Mouse (Mus musculus): Measurements from ENCODE around the gene Rab11a. TPM values are rescaled to one million over a fixed set of nuclear protein-coding genes. Genes with fewer than 3 reads are reported as not detected.
"Not testable (repeated sequence)": the region's sequence is repeated elsewhere in the genome, so short reads cannot be mapped to it uniquely, and the experiment has no call there.

Rab11a gene
- polyA plus RNA-seq, 1 experiment from 2014 or later: 415 TPM

DNA sequence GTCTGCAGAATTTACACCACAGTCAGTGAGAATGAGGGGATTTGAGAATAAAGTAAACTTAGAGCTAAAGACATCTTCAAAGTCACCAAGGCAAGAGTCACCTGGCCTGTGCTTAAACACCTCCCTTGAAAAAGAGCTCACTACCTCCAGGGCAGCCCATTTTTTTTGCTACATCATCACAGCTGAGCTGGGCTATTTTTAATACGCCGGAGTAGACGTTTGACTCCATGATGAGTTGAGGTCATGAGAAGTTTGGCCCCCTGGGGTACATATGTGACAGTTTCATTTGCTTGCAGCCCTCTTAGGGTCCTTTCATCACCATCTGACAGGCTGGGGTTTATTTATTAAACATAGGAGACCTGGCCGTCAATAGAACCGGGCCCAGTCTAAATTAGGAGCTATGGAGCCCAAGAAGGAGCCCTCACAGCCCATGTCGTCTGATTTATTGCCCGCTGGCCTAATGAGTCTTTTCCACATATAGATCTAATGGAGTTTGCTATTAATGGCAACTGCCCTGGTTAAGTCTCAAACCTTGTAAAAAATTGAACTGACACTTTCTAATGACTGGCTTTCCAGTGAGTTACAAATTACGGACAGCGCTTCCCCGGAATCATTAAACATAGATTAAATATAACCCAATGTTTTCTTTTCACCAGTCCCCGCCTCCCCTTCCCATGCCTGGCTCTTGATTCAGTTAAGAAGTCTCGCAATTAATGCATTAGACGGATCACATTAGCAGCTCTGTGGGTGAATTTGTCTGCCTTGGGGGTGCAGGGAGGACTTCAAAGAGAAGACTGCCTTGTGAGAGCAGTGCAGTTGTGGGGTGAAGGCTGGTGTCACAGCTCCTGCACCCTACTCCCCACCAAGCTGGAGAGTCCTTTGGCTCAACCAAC lies 50.2 kb downstream of the Rab11a start:
- ATAC-seq (ENCODE audit: low read depth): no peak
- Histone ChIP-seq H3K9ac (no peak overlapping the region), H3K27me3 (no peaks in the 10 kb centered on the region), H3K4me1 (replicated peaks) (peaks cover 26% of the 10 kb centered on the region), H3K36me3 (no peaks in the 10 kb centered on the region), H3K4me3 (no peak overlapping the region), H3K27ac (replicated peaks) (no peak overlapping the region), H3K4me2 (no peak overlapping the region), H3K9me3 (no peaks in the 10 kb centered on the region)
- 41% methylated on average over 13 of the region's 13 CpGs for WGBS

DNA sequence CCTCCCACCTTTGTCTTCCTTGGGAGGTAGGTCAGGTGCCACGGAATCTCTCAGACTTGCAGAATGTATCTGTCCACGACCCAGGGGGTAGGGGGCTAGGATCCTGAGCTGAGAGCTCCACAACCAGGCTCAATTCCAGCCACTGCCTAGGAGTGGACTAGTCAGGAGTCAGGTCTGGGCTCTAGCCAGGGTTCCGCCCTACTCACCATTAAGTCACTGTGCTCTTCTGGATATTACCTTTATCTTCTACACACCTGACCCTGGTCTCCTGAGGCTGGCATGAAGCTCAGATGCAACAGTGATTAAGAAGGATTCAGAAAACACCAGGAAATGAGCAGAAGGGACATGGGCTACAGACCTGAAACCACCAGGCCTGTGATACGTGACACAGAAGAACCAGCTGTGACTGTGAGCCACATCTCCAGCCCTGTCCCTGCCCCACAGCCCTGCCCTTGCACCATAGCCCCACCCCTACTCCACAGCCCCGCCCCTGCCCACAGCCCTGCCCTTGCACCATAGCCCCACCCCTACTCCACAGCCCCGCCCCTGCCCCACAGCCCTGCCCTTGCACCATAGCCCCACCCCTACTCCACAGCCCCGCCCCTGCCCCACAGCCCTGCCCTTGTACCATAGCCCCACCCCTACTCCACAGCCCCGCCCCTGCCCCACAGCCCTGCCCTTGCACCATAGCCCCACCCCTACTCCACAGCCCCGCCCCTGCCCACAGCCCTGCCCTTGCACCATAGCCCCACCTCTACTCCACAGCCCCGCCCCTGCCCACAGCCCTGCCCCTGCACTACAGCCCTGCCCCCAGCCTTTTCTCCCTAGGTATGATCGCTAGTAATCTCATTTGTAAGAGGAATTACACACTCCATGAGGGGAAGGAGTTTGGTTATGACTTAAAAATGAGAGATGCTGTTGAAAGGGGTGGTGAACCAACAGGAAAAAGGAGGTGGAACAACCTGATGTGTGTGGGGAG lies 65.9 kb downstream of the Rab11a start:
- H3K36me3 ChIP-seq; H3K27ac ChIP-seq (replicated peaks): not testable (repeated sequence)
- WGBS: 34% methylated on average over 8 of the region's 11 CpGs

DNA sequence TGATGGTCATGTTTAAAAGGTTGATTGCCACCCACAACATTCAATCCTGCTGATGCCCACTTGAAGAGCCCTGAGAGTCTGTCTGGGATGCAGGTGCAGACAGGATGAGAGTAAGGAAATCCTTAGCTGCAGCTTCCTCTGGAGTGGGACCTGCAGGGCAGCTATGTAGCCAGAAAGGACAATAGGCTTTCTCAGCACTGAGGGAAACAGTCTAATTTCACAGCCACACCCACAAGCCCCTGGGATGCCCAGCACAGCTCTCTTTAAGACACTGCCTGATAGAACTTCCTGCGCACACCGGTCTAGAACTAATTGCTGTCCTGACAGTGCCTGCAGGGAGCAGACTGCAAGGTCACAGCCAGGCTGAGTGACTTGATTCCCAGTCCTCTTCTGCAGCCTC lies 69.6 kb downstream of the Rab11a start:
- Histone ChIP-seq H3K4me2 (no peak overlapping the region), H3K4me1 (replicated peaks) (peaks cover 54% of the 10 kb centered on the region), H3K9ac (no peak overlapping the region), H3K4me3 (no peak overlapping the region), H3K27ac (replicated peaks) (peak overlapping the region; percentile 62; the same call in 1 of the 2 replicates), H3K27me3 (0 out of 2 replicates have a peak, but pooled peaks cover 9% of the 10 kb centered on the region), H3K9me3 (no peaks in the 10 kb centered on the region), H3K36me3 (no peaks in the 10 kb centered on the region)
- WGBS: 27% methylated on average over 2 of the region's 2 CpGs
- no peak for ATAC-seq (ENCODE audit: low read depth)

More for the DNA sequence above, 65.9 kb downstream of the Rab11a start:
- not testable (repeated sequence) for H3K27me3 ChIP-seq; H3K4me3 ChIP-seq; H3K4me2 ChIP-seq; H3K9me3 ChIP-seq; ATAC-seq (ENCODE audit: low read depth); H3K9ac ChIP-seq
- peaks cover 28% of the 10 kb centered on the region for H3K4me1 ChIP-seq (replicated peaks)

DNA sequence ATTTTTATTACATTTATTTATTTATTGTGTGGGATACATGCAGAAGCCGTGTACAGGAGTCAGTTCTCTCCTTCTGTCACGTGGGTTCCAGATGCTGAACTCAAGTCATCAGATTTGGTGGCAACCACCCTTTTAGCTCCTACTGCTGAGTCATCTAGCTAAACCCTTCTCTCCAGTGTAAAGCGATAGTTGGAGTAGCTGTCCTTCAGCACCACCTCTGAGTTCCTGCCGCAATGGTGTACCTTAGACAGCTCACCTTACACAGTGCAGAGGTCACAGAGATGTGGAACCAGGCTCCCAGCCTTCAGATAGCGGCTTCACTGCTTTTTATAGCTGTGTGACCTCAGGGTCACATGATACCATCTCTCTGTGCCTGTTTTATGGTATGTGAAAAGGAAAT lies 70.0 kb downstream of the Rab11a start:
- 0 out of 2 replicates have a peak overlapping the region, but pooled peaks have one; percentile 62 for H3K27ac ChIP-seq (replicated peaks)
- H3K4me2 ChIP-seq: no peak overlapping the region
- no peak for ATAC-seq (ENCODE audit: low read depth)
- no peaks in the 10 kb centered on the region for H3K36me3 ChIP-seq
- peaks cover 54% of the 10 kb centered on the region for H3K4me1 ChIP-seq (replicated peaks)
- 0 out of 2 replicates have a peak, but pooled peaks cover 9% of the 10 kb centered on the region for H3K27me3 ChIP-seq
- no peak overlapping the region for H3K9ac ChIP-seq
- H3K4me3 ChIP-seq: no peak overlapping the region
- WGBS: 10% methylated on average over 5 of the region's 5 CpGs
- no peaks in the 10 kb centered on the region for H3K9me3 ChIP-seq

DNA sequence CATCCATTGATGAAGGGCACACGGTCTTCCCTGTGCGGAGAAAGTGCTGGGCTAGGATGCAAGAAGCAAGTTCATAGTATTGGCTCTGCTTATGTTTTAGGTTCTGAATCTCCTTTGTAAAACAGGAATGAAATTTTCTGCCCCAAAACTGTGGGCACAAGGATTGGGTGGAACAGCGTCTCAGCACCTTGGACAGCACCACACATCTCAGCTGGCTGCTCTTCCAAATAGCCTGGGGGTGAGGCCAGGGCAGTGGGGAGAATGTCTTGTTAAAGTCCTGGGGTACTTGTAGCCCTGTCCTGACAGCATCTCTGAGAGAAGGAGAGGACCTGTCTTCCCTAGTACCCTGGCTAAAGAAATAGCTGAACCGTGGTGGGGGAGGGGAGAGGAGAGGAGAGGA lies 71.0 kb downstream of the Rab11a start:
- no peak for ATAC-seq (ENCODE audit: low read depth)
- H3K27me3 ChIP-seq: 0 out of 2 replicates have a peak, but pooled peaks cover 9% of the 10 kb centered on the region
- H3K27ac ChIP-seq (replicated peaks): no peak overlapping the region
- H3K4me1 ChIP-seq (replicated peaks): peaks cover 58% of the 10 kb centered on the region
- WGBS: 25% methylated on average over 4 of the region's 4 CpGs
- H3K4me3 ChIP-seq: no peak overlapping the region
- H3K36me3 ChIP-seq: no peaks in the 10 kb centered on the region
- H3K4me2 ChIP-seq: no peak overlapping the region
- H3K9ac ChIP-seq: no peak overlapping the region
- H3K9me3 ChIP-seq: no peaks in the 10 kb centered on the region

Small RNAs within 50 kb of the gene (microRNA-seq; reads per million reads assigned to microRNA genes)
- not detected for gene Gm47308

Other genes starting within 250 kb of the Rab11a start
- 9.1 and 9.7 TPM in 2 replicates for gene Dennd4a, start 73.6 kb upstream of the Rab11a start, polyA plus RNA-seq (2015; fragmentation: Nextera tagmentation; extraction: Ambion mirVana)
- 0.04 and 0.10 TPM in 2 replicates for gene Slc24a1, start 213.8 kb upstream of the Rab11a start, polyA plus RNA-seq (2015; fragmentation: Nextera tagmentation; extraction: Ambion mirVana)
- gene Ints14, start 223.1 kb upstream of the Rab11a start, polyA plus RNA-seq (2015; fragmentation: Nextera tagmentation; extraction: Ambion mirVana): 41.4 and 41.6 TPM in 2 replicates

Measured in neural tube, embryonic 13.5 days (tissue).